ENCODE assay signal across 9 mouse cellular contexts in the genomic region with DNA sequence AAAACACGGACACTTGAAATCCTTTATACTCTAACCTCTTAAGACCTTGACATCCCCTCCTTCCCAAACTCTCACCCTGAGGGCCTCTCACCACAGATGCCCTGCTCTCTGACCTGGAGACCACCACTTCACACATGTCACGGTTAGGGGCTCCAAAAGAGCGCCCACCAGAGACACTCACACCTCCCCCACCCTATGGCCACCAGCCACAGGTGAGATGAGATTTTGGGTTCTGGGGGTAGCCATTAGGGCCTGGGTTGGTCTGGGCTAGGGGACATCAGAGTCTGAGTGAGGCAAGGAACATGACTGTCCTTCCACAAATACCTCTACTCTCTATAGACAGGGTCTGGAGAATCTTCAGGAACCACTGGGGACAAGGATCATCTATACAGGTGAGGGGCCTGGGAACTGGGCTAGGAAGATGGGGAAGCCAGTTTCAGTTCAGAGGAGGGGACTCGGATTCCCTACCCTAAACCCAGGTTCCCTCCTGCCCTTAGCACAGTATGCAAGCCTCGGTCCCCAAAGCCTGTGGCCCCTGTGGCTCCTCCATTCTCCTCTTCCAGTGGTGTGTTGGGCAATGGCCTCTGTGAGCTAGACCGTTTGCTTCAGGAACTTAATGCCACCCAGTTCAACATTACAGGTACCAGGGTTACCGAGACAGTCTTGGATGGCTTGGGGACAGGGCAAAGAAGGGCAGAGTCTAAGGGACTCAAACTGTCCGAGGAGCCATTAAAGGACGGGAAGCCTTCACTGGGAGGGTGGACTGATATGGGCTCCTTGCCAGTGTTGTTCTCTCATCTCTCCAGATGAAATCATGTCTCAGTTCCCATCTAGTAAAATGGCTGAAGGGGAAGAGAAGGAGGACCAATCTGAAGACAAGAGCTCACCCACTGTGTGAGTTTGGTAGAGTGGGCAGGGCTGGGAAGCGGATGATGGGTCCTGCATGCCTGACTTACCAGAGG. TPM values are rescaled to one million over a fixed set of nuclear protein-coding genes. Genes with fewer than 3 reads are reported as not detected.
DNase-seq lines count a peak whose midpoint lies in the region; ATAC-seq and TF ChIP-seq lines count a peak whose summit lies in the region.
"Had no signal": no experiment of that assay in that cellular context is flagged by ENCODE, and none has a peak within 500 bp of the region (broad histone marks: within the 10 kb centered on the region; RNA-seq: fewer than 3 reads in every experiment).

No protein-coding gene starts in this region.

- TF ChIP-seq CTCF in forebrain, postnatal 0 days (IDR thresholded peaks at IDR 0.05; ENCODE audit: low read depth) = no peak
- no peak for TF ChIP-seq CTCF in lung, embryonic 14.5 days (IDR thresholded peaks at IDR 0.05; ENCODE audit: low read depth)

- no peak for DNase-seq in forebrain, postnatal 0 days
- no peak for DNase-seq in forebrain, embryonic 14.5 days (ENCODE audit: low spot score)
- DNase-seq in lung, embryonic 14.5 days = no peak
- DNase-seq in lung, postnatal 36 days = no peak
- no peak for DNase-seq in left cerebral cortex, postnatal 36 days (ENCODE audit: low spot score in 2 of 2)

- no peak overlapping the region for H3K27ac ChIP-seq in forebrain, postnatal 0 days (ENCODE audit: low read depth, low read length)
- no peak overlapping the region for H3K27ac ChIP-seq in forebrain, embryonic 14.5 days (ENCODE audit: low read depth, low read length)
- H3K27ac ChIP-seq in lung, embryonic 14.5 days (ENCODE audit: low read depth) = no peak overlapping the region
- H3K27ac ChIP-seq in liver, embryonic 12.5 days = no peak overlapping the region
- peak overlapping the region; percentile 93; the same call in 1 of the 2 replicates for H3K27ac ChIP-seq in stomach, embryonic 14.5 days (ENCODE audit: low read length)

- H3K9me3 ChIP-seq in forebrain, postnatal 0 days (ENCODE audit: low read length) = no peaks in the 10 kb centered on the region
- no peaks in the 10 kb centered on the region for H3K9me3 ChIP-seq in forebrain, embryonic 14.5 days (replicated peaks; ENCODE audit: control insufficient read depth, low read length)
- no peaks in the 10 kb centered on the region for H3K9me3 ChIP-seq in lung, embryonic 14.5 days (ENCODE audit: low read depth, low read length)
- H3K9me3 ChIP-seq in liver, embryonic 12.5 days (replicated peaks) = no peaks in the 10 kb centered on the region
- no peaks in the 10 kb centered on the region for H3K9me3 ChIP-seq in stomach, embryonic 14.5 days (ENCODE audit: control insufficient read depth, low read depth, low read length)

- H3K36me3 ChIP-seq in forebrain, postnatal 0 days (ENCODE audit: insufficient read depth) = peaks cover 21% of the 10 kb centered on the region
- H3K36me3 ChIP-seq in forebrain, embryonic 14.5 days (ENCODE audit: control insufficient read depth, insufficient read depth, low read length) = peaks cover 14% of the 10 kb centered on the region
- H3K36me3 ChIP-seq in lung, embryonic 14.5 days (ENCODE audit: insufficient read depth) = peaks cover 59% of the 10 kb centered on the region
- H3K36me3 ChIP-seq in liver, embryonic 12.5 days = peaks cover 24% of the 10 kb centered on the region
- H3K36me3 ChIP-seq in stomach, embryonic 14.5 days (ENCODE audit: control insufficient read depth, insufficient read depth, low read length) = peaks cover 30% of the 10 kb centered on the region

- no peak overlapping the region for H3K9ac ChIP-seq in forebrain, postnatal 0 days
- no peak overlapping the region for H3K9ac ChIP-seq in forebrain, embryonic 14.5 days (ENCODE audit: low read length)
- peak overlapping the region; percentile 74 for H3K9ac ChIP-seq in lung, embryonic 14.5 days
- no peak overlapping the region for H3K9ac ChIP-seq in liver, embryonic 12.5 days
- peak overlapping the region; percentile 59 for H3K9ac ChIP-seq in stomach, embryonic 14.5 days (replicated peaks; ENCODE audit: low read depth, low read length)

- no peak for ATAC-seq in forebrain, postnatal 0 days
- no peak for ATAC-seq in forebrain, embryonic 14.5 days
- ATAC-seq in lung, embryonic 14.5 days (ENCODE audit: insufficient read depth) = no peak
- no peak for ATAC-seq in liver, embryonic 12.5 days
- ATAC-seq in stomach, embryonic 14.5 days (ENCODE audit: insufficient number of reproducible peaks, insufficient read depth, low FRiP score, low read depth) = no peak
- ATAC-seq in monocyte, adult 5-6 weeks (replicated peaks; ENCODE audit: insufficient number of reproducible peaks, low FRiP score, low TSS enrichment, poor library complexity, severe bottlenecking) = no peak

- WGBS in forebrain, postnatal 0 days = 86% methylated on average over 10 of the region's 10 CpGs
- 83% methylated on average over 10 of the region's 10 CpGs for WGBS in forebrain, embryonic 14.5 days
- 73% methylated on average over 10 of the region's 10 CpGs for WGBS in lung, embryonic 14.5 days
- 78% methylated on average over 10 of the region's 10 CpGs for WGBS in liver, embryonic 12.5 days (ENCODE audit: insufficient replicate concordance)
- WGBS in stomach, embryonic 14.5 days = 77% methylated on average over 10 of the region's 10 CpGs

- H3K27me3 ChIP-seq in forebrain, postnatal 0 days (ENCODE audit: insufficient read depth, low read length) = peaks cover 5% of the 10 kb centered on the region; the same call in 1 of the 2 replicates
- no peaks in the 10 kb centered on the region for H3K27me3 ChIP-seq in forebrain, embryonic 14.5 days (replicated peaks; ENCODE audit: control insufficient read depth, insufficient read depth, low read length)
- H3K27me3 ChIP-seq in lung, embryonic 14.5 days (ENCODE audit: insufficient read depth, low read length) = no peaks in the 10 kb centered on the region
- H3K27me3 ChIP-seq in liver, embryonic 12.5 days (replicated peaks) = peaks cover 49% of the 10 kb centered on the region
- H3K27me3 ChIP-seq in stomach, embryonic 14.5 days (ENCODE audit: control insufficient read depth, insufficient read depth, low read length) = no peaks in the 10 kb centered on the region

- peak overlapping the region; percentile 61; the same call in 1 of the 2 replicates for H3K4me2 ChIP-seq in forebrain, postnatal 0 days (ENCODE audit: low read depth)
- no peak overlapping the region for H3K4me2 ChIP-seq in forebrain, embryonic 14.5 days (ENCODE audit: low read length)
- peak overlapping the region; percentile 73 for H3K4me2 ChIP-seq in lung, embryonic 14.5 days
- H3K4me2 ChIP-seq in liver, embryonic 12.5 days = peak overlapping the region; percentile 78
- peak overlapping the region; percentile 68 for H3K4me2 ChIP-seq in stomach, embryonic 14.5 days (replicated peaks; ENCODE audit: low read depth, low read length)

- intact Hi-C loops in left cerebral cortex, postnatal 36 days (cut with DNase I) = loop anchor here (5.0 kb wide), 1 partner anchor 49 kb away; the partner anchor contains the start of gene BC017158

- no peak overlapping the region for H3K4me3 ChIP-seq in forebrain, postnatal 0 days (ENCODE audit: low read depth, low read length)
- H3K4me3 ChIP-seq in forebrain, embryonic 14.5 days (ENCODE audit: low read depth, low read length) = no peak overlapping the region
- peak overlapping the region; percentile 54 for H3K4me3 ChIP-seq in lung, embryonic 14.5 days (ENCODE audit: low read depth, low read length)
- H3K4me3 ChIP-seq in liver, embryonic 12.5 days = no peak overlapping the region
- H3K4me3 ChIP-seq in stomach, embryonic 14.5 days (ENCODE audit: low read depth, low read length) = peak overlapping the region; percentile 48

- H3K4me1 ChIP-seq in forebrain, postnatal 0 days (ENCODE audit: insufficient read depth) = 0 out of 2 replicates have a peak, but pooled peaks cover 4% of the 10 kb centered on the region
- peaks cover 2% of the 10 kb centered on the region; the same call in 1 of the 2 replicates for H3K4me1 ChIP-seq in forebrain, embryonic 14.5 days (ENCODE audit: control insufficient read depth, insufficient read depth, low read length)
- peaks cover 13% of the 10 kb centered on the region for H3K4me1 ChIP-seq in lung, embryonic 14.5 days (ENCODE audit: insufficient read depth)
- peaks cover 35% of the 10 kb centered on the region for H3K4me1 ChIP-seq in liver, embryonic 12.5 days
- H3K4me1 ChIP-seq in stomach, embryonic 14.5 days (ENCODE audit: control insufficient read depth, insufficient read depth, low read length) = peaks cover 21% of the 10 kb centered on the region

RNA-seq across cellular contexts. Expression of gene Tgfb1i1, which starts 1.8 kb away (rescaled TPM):
- 9.4 and 9.7 TPM in 2 replicates for total RNA-seq in forebrain, postnatal 0 days (2014; rRNA removed)
- polyA plus RNA-seq in forebrain, postnatal 0 days (2015; fragmentation: Nextera tagmentation; extraction: Ambion mirVana) = 18.5 and 22.1 TPM in 2 replicates
- 12.4 and 17.6 TPM in 2 replicates for polyA plus RNA-seq in forebrain, embryonic 14.5 days (2014; fragmentation: Nextera tagmentation; extraction: Ambion mirVana)
- polyA plus RNA-seq in lung, embryonic 14.5 days (2014; fragmentation: Nextera tagmentation; extraction: Ambion mirVana) = 141 and 150 TPM in 2 replicates
- 22.3 and 25.1 TPM in 2 replicates for polyA plus RNA-seq in liver, embryonic 12.5 days (2016; fragmentation: Nextera tagmentation; extraction: Ambion mirVana)
- 203 and 205 TPM in 2 replicates for polyA plus RNA-seq in stomach, embryonic 14.5 days (2014; fragmentation: Nextera tagmentation; extraction: Ambion mirVana)
- 0.21 to 1.2 TPM in 2 of 3 replicates, not detected in the other for total RNA-seq in monocyte, adult 5-6 weeks (2017)
- 10 to 100 TPM; 19.0 to 22.6 TPM for total RNA-seq in left cerebral cortex, postnatal 36 days (2021)

RNA-seq across cellular contexts. Expression of gene 9130023H24Rik, which starts 10.5 kb away (rescaled TPM):
- 5.2 and 6.7 TPM in 2 replicates for total RNA-seq in forebrain, postnatal 0 days (2014; rRNA removed)
- polyA plus RNA-seq in forebrain, postnatal 0 days (2015; fragmentation: Nextera tagmentation; extraction: Ambion mirVana) = 3.9 and 4.6 TPM in 2 replicates
- polyA plus RNA-seq in forebrain, embryonic 14.5 days (2014; fragmentation: Nextera tagmentation; extraction: Ambion mirVana) = 8.3 and 9.0 TPM in 2 replicates
- 8.2 and 10.5 TPM in 2 replicates for polyA plus RNA-seq in lung, embryonic 14.5 days (2014; fragmentation: Nextera tagmentation; extraction: Ambion mirVana)
- polyA plus RNA-seq in liver, embryonic 12.5 days (2016; fragmentation: Nextera tagmentation; extraction: Ambion mirVana) = 2.9 and 3.1 TPM in 2 replicates
- 9.7 and 9.9 TPM in 2 replicates for polyA plus RNA-seq in stomach, embryonic 14.5 days (2014; fragmentation: Nextera tagmentation; extraction: Ambion mirVana)
- 4.9 to 6.2 TPM (median 5.5 TPM) in 3 replicates for total RNA-seq in monocyte, adult 5-6 weeks (2017)
- 1 to 10 TPM; 2.7 to 3.7 TPM for total RNA-seq in left cerebral cortex, postnatal 36 days (2021)

RNA-seq across cellular contexts. Expression of gene Armc5, which starts 11.2 kb away (rescaled TPM):
- total RNA-seq in forebrain, postnatal 0 days (2014; rRNA removed) = 12.8 and 17.8 TPM in 2 replicates
- 13.4 and 15.4 TPM in 2 replicates for polyA plus RNA-seq in forebrain, postnatal 0 days (2015; fragmentation: Nextera tagmentation; extraction: Ambion mirVana)
- polyA plus RNA-seq in forebrain, embryonic 14.5 days (2014; fragmentation: Nextera tagmentation; extraction: Ambion mirVana) = 5.7 and 6.6 TPM in 2 replicates
- 19.2 and 22.0 TPM in 2 replicates for polyA plus RNA-seq in lung, embryonic 14.5 days (2014; fragmentation: Nextera tagmentation; extraction: Ambion mirVana)
- 12.7 and 12.8 TPM in 2 replicates for polyA plus RNA-seq in liver, embryonic 12.5 days (2016; fragmentation: Nextera tagmentation; extraction: Ambion mirVana)
- polyA plus RNA-seq in stomach, embryonic 14.5 days (2014; fragmentation: Nextera tagmentation; extraction: Ambion mirVana) = 11.5 and 12.2 TPM in 2 replicates
- total RNA-seq in monocyte, adult 5-6 weeks (2017) = 9.1 to 14.9 TPM (median 11.6 TPM) in 3 replicates
- total RNA-seq in left cerebral cortex, postnatal 36 days (2021) = 10 to 100 TPM; 11.3 to 13.6 TPM

RNA-seq across cellular contexts. Expression of gene Slc5a2, which starts 17.1 kb away (rescaled TPM):
- total RNA-seq in forebrain, postnatal 0 days (2014; rRNA removed) = not detected in 2 replicates
- polyA plus RNA-seq in forebrain, postnatal 0 days (2015; fragmentation: Nextera tagmentation; extraction: Ambion mirVana) = 0.10 TPM in 1 of 2 replicates, not detected in the other
- not detected in 2 replicates for polyA plus RNA-seq in forebrain, embryonic 14.5 days (2014; fragmentation: Nextera tagmentation; extraction: Ambion mirVana)
- 0.37 TPM in 1 of 2 replicates, not detected in the other for polyA plus RNA-seq in lung, embryonic 14.5 days (2014; fragmentation: Nextera tagmentation; extraction: Ambion mirVana)
- polyA plus RNA-seq in liver, embryonic 12.5 days (2016; fragmentation: Nextera tagmentation; extraction: Ambion mirVana) = 2.0 and 2.1 TPM in 2 replicates
- 1.00 and 2.5 TPM in 2 replicates for polyA plus RNA-seq in stomach, embryonic 14.5 days (2014; fragmentation: Nextera tagmentation; extraction: Ambion mirVana)
- total RNA-seq in monocyte, adult 5-6 weeks (2017) = 0.75 TPM in 1 of 3 replicates, not detected in the others
- total RNA-seq in left cerebral cortex, postnatal 36 days (2021) = not detected
- polyA plus RNA-seq: limb, embryonic 11.5 days had no signal

RNA-seq across cellular contexts. Expression of gene Cox6a2, which starts 42.2 kb away (rescaled TPM):
- total RNA-seq in forebrain, postnatal 0 days (2014; rRNA removed) = 1.4 and 5.0 TPM in 2 replicates
- polyA plus RNA-seq in forebrain, postnatal 0 days (2015; fragmentation: Nextera tagmentation; extraction: Ambion mirVana) = 4.5 TPM in 2 replicates
- 0.27 TPM in 1 of 2 replicates, not detected in the other for polyA plus RNA-seq in forebrain, embryonic 14.5 days (2014; fragmentation: Nextera tagmentation; extraction: Ambion mirVana)
- polyA plus RNA-seq in lung, embryonic 14.5 days (2014; fragmentation: Nextera tagmentation; extraction: Ambion mirVana) = 0.29 and 7.4 TPM in 2 replicates
- 1.2 and 1.5 TPM in 2 replicates for polyA plus RNA-seq in liver, embryonic 12.5 days (2016; fragmentation: Nextera tagmentation; extraction: Ambion mirVana)
- polyA plus RNA-seq in stomach, embryonic 14.5 days (2014; fragmentation: Nextera tagmentation; extraction: Ambion mirVana) = 0.41 TPM in 1 of 2 replicates, not detected in the other
- total RNA-seq in monocyte, adult 5-6 weeks (2017) = 3.0 TPM in 1 of 3 replicates, not detected in the others
- 1 to 10 TPM; 7.4 to 8.7 TPM for total RNA-seq in left cerebral cortex, postnatal 36 days (2021)

Comparison
In these comparisons a context has a peak if more than half of its experiments do, and no peak if none do; other contexts are left out.
1. H3K4me3 ChIP-seq: peak in lung, embryonic 14.5 days (single experiment) and stomach, embryonic 14.5 days (single experiment); none in forebrain, postnatal 0 days (single experiment), forebrain, embryonic 14.5 days (single experiment) and liver, embryonic 12.5 days (single experiment).
2. H3K9ac ChIP-seq: peak in lung, embryonic 14.5 days (single experiment) and stomach, embryonic 14.5 days (single experiment); none in forebrain, postnatal 0 days (single experiment), forebrain, embryonic 14.5 days (single experiment) and liver, embryonic 12.5 days (single experiment).